Mouse (Mus musculus) heart, embryonic 14.5 days (tissue): ENCODE data around the gene Ppard. TPM values are rescaled to one million over a fixed set of nuclear protein-coding genes. Genes with fewer than 3 reads are reported as not detected.

ENCODE experiments used
- ATAC-seq: fragments of 200-750 bp; cut with Nextera tagmentation; 2 replicates; pipeline ENCODE4 v1.8.0; 2017; ENCODE audit warnings: low read depth, moderate TSS enrichment; ENCODE audit not compliant: insufficient number of reproducible peaks, insufficient read depth, low FRiP score
- H3K27ac ChIP-seq, 2 experiments: fragments of 200-500 bp in 1 of 2; fragments of 300-500 bp in 1 of 2; sonication (generic) in 1 of 2; replicated peaks in 1 of 2; 2 replicates each; pipeline ENCODE4 v1.5.1; 2012 to 2014; ENCODE audit warnings: low read depth in 2 of 2, low read length in 2 of 2, control low read depth in 1 of 2, mild to moderate bottlenecking in 1 of 2, mixed read lengths in 1 of 2; ENCODE audit not compliant: control insufficient read depth in 1 of 2, insufficient read depth in 1 of 2
- H3K27me3 ChIP-seq: fragments of 300-500 bp; sonication (generic); 2 replicates; pipeline ENCODE4 v1.6.1; 2014; ENCODE audit warnings: mild to moderate bottlenecking, low read length, control low read depth; ENCODE audit not compliant: control insufficient read depth, insufficient read depth
- H3K36me3 ChIP-seq: fragments of 300-500 bp; sonication (generic); 2 replicates; pipeline ENCODE4 v1.6.1; 2014; ENCODE audit warnings: mild to moderate bottlenecking, control low read depth, low read length, mixed read lengths; ENCODE audit not compliant: control insufficient read depth, insufficient read depth
- H3K4me1 ChIP-seq, 2 experiments: fragments of 200-500 bp in 1 of 2; fragments of 300-500 bp in 1 of 2; sonication (generic) in 1 of 2; 2 replicates each; pipeline ENCODE4 v1.6.1; 2012 to 2014; ENCODE audit warnings: low read length in 2 of 2, control low read depth in 1 of 2, mixed read lengths in 1 of 2; ENCODE audit not compliant: control insufficient read depth in 2 of 2, insufficient read depth in 2 of 2
- H3K4me2 ChIP-seq: fragments of 300-500 bp; sonication (generic); 2 replicates; pipeline ENCODE4 v1.6.1; 2014; ENCODE audit warnings: mild to moderate bottlenecking, low read length
- H3K4me3 ChIP-seq, 2 experiments: fragments of 200-500 bp in 1 of 2; fragments of 300-500 bp in 1 of 2; sonication (generic) in 1 of 2; 2 replicates each; pipeline ENCODE4 v1.5.1; 2012 to 2014; ENCODE audit warnings: low read length in 2 of 2, mild to moderate bottlenecking in 2 of 2, control low read depth in 1 of 2, low read depth in 1 of 2, moderate library complexity in 1 of 2; ENCODE audit not compliant: control insufficient read depth in 1 of 2, insufficient read depth in 1 of 2
- H3K9ac ChIP-seq: fragments of 300-500 bp; sonication (generic); 2 replicates; pipeline ENCODE4 v1.6.1; 2014; ENCODE audit warnings: mild to moderate bottlenecking, low read length
- H3K9me3 ChIP-seq: fragments of 300-500 bp; sonication (generic); 2 replicates; pipeline ENCODE4 v1.6.1; 2016; ENCODE audit warnings: low read length, control low read depth; ENCODE audit not compliant: control insufficient read depth
- WGBS: fragments of 180-500 bp; shearing (Covaris S2); extraction: QIAGEN DNeasy Blood & Tissue Kit; methylation state at CpG from one replicate; pipeline ENCODE4 v1.1.7; 2014; 5-methylcytosine and 5-hydroxymethylcytosine counted together
- polyA plus RNA-seq: library from polyadenylated mRNA; unstranded; fragments of >200 nt; fragmentation: Nextera tagmentation; extraction: Ambion mirVana; gene quantifications from 2 replicates; pipeline ENCODE4 v1.2.1, GENCODE M21; 2014

The Ppard gene
- polyA plus RNA-seq, 1 experiment from 2014 or later, result 2.2 TPM

- Histone ChIP-seq H3K4me2 (no peak overlapping the region), H3K4me1 (peaks cover 33 to 45% of the 10 kb centered on the region in 2 experiments), H3K27me3 (no peaks in the 10 kb centered on the region), H3K9ac (no peak overlapping the region; the same call in 1 of the 2 replicates), H3K4me3 (no peak overlapping the region), H3K9me3 (no peaks in the 10 kb centered on the region), H3K27ac (0 out of 4 replicates have a peak overlapping the region, but pooled peaks of 1 of the 2 experiments have one; percentile 11), H3K36me3 (peaks cover 61% of the 10 kb centered on the region)
- WGBS, result 52% methylated on average over 12 of the region's 13 CpGs
- no peak for ATAC-seq
Observed at GRCm38 (mm10) chr17:28332113-28332914, 99.8 kb downstream of the Ppard start.

GRCm38 (mm10) chr17:28332915-28333546, 100.5 kb downstream of the Ppard start:
- Histone ChIP-seq H3K4me2 (peak overlapping the region; percentile 31), H3K27ac (peak overlapping the region; percentile 11 to 23; a peak in 1 of 4 replicates), H3K9me3 (no peaks in the 10 kb centered on the region), H3K4me3 (no peak overlapping the region), H3K4me1 (peaks cover 27 to 38% of the 10 kb centered on the region in 2 experiments), H3K36me3 (peaks cover 68% of the 10 kb centered on the region), H3K9ac (peak overlapping the region; percentile 22; the same call in 1 of the 2 replicates), H3K27me3 (no peaks in the 10 kb centered on the region)
- ATAC-seq, result no peak; the same call in 1 of the 2 replicates
- 51% methylated on average over 31 of the region's 31 CpGs for WGBS

- Histone ChIP-seq H3K9me3 (no peaks in the 10 kb centered on the region), H3K4me3 (no peak overlapping the region), H3K9ac (no peak overlapping the region), H3K36me3 (peaks cover 78% of the 10 kb centered on the region), H3K27me3 (no peaks in the 10 kb centered on the region), H3K4me1 (peaks cover 21 to 33% of the 10 kb centered on the region in 2 experiments), H3K27ac (no peak overlapping the region), H3K4me2 (no peak overlapping the region)
- whole genome bisulfite sequencing, result 74% methylated on average over 10 of the region's 10 CpGs
- no peak for ATAC-seq
Observed at GRCm38 (mm10) chr17:28335267-28335666, 102.8 kb downstream of the Ppard start.

- peaks cover 27 to 41% of the 10 kb centered on the region in 2 experiments for H3K4me1 ChIP-seq
- no peak for ATAC-seq
- H3K27ac ChIP-seq, result no peak overlapping the region
- WGBS, result 90% methylated on average over 7 of the region's 7 CpGs
- H3K36me3 ChIP-seq, result peaks cover 56% of the 10 kb centered on the region
- H3K4me3 ChIP-seq, result no peak overlapping the region
- no peaks in the 10 kb centered on the region for H3K9me3 ChIP-seq
- no peaks in the 10 kb centered on the region for H3K27me3 ChIP-seq
- no peak overlapping the region for H3K4me2 ChIP-seq
- H3K9ac ChIP-seq, result no peak overlapping the region
Observed at GRCm38 (mm10) chr17:28337547-28337946, 105.0 kb downstream of the Ppard start.

GRCm38 (mm10) chr17:28340578-28340977, 108.1 kb downstream of the Ppard start:
- H3K27ac ChIP-seq, result peak overlapping the region; percentile 83 to 91
- H3K4me3 ChIP-seq, result peak overlapping the region; percentile 7 to 26; a peak in 3 of 4 replicates
- peaks cover 39% of the 10 kb centered on the region for H3K36me3 ChIP-seq
- H3K4me2 ChIP-seq, result peak overlapping the region; percentile 62
- H3K27me3 ChIP-seq, result no peaks in the 10 kb centered on the region
- 0 out of 2 replicates have a peak, but pooled peaks have one; percentile 17 for ATAC-seq
- WGBS, result 24% methylated on average over 7 of the region's 7 CpGs
- H3K9ac ChIP-seq, result peak overlapping the region; percentile 70
- peaks cover 32 to 48% of the 10 kb centered on the region in 2 experiments for H3K4me1 ChIP-seq
- no peaks in the 10 kb centered on the region for H3K9me3 ChIP-seq

GRCm38 (mm10) chr17:28341091-28341490, 108.6 kb downstream of the Ppard start:
- Histone ChIP-seq H3K36me3 (peaks cover 34% of the 10 kb centered on the region), H3K9me3 (no peaks in the 10 kb centered on the region), H3K4me1 (peaks cover 36 to 53% of the 10 kb centered on the region in 2 experiments), H3K4me2 (peak overlapping the region; percentile 62), H3K4me3 (peak overlapping the region; percentile 26 to 32), H3K27ac (peak overlapping the region; percentile 83 to 91), H3K9ac (peak overlapping the region; percentile 70), H3K27me3 (no peaks in the 10 kb centered on the region)
- 3% methylated on average over 26 of the region's 26 CpGs for WGBS
- ATAC-seq, result peak; percentile 78

- Histone ChIP-seq H3K4me2 (peak overlapping the region; percentile 29), H3K27me3 (no peaks in the 10 kb centered on the region), H3K27ac (peak overlapping the region; percentile 80 to 82), H3K9ac (peak overlapping the region; percentile 68), H3K9me3 (no peaks in the 10 kb centered on the region), H3K4me3 (no peak overlapping the region), H3K4me1 (peaks cover 50 to 74% of the 10 kb centered on the region in 2 experiments), H3K36me3 (peaks cover 11% of the 10 kb centered on the region)
- WGBS, result 17% methylated on average over 4 of the region's 4 CpGs
- peak; percentile 35; the same call in 1 of the 2 replicates for ATAC-seq
Observed at GRCm38 (mm10) chr17:28344050-28344607, 111.6 kb downstream of the Ppard start.
